Mouse (Mus musculus): ENCODE data around the gene Man1c1. TPM values are rescaled to one million over a fixed set of nuclear protein-coding genes. Genes with fewer than 3 reads are reported as not detected.

The Man1c1 gene
- polyA plus RNA-seq, 1 experiment from 2014 or later, result 4.7 TPM

DNA sequence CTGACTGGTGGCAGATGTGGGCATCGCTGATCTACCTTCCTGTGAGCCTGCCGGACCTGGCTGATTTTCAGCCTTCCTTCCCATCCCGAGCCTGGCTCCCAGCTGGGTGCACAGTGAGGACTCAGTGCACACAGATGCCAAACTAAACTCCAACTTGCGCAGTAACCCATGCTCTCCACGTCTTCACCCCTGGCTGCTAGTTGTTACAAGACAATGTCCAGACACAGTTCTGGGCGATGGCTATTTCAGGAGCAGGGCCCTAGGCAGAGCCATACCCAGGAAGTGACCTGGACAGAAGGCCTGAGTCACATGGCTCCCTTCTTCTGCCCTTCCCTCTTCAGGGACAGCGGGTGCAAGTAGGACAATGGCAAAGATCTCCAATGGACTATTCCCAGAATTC lies 76.0 kb downstream of the Man1c1 start:
- Histone ChIP-seq H3K4me3 (no peak overlapping the region), H3K27ac (no peak overlapping the region), H3K4me2 (no peak overlapping the region), H3K27me3 (no peaks in the 10 kb centered on the region), H3K4me1 (peaks cover 36% of the 10 kb centered on the region), H3K9me3 (no peaks in the 10 kb centered on the region), H3K9ac (no peak overlapping the region), H3K36me3 (no peaks in the 10 kb centered on the region)
- ATAC-seq (ENCODE audit: insufficient number of reproducible peaks, low FRiP score, low TSS enrichment, low read depth), result no peak
- 68% methylated on average over 7 of the region's 7 CpGs for WGBS

DNA sequence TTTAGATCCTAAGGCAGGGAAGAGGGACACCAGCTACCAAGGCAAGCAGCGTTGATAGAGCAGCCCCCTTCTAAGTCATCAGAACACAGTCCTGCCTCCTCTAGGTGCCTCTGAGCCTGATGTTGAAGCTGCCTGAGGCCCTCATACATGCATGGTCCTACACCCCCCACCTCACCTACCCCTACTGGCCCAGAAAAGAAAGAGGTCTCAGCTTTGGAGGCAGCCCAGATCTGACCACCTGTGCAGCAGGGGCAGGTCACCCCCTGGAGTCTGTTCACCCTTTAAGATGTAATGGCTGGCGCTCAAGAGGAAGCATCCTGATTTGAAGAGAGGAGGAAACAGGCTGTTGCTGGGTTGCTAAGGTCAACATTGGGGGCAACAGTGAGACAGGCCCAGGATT lies 77.2 kb downstream of the Man1c1 start:
- WGBS, result 65% methylated on average over 2 of the region's 2 CpGs
- H3K9ac ChIP-seq, result no peak overlapping the region
- H3K36me3 ChIP-seq, result no peaks in the 10 kb centered on the region
- ATAC-seq (ENCODE audit: insufficient number of reproducible peaks, low FRiP score, low TSS enrichment, low read depth), result no peak
- H3K4me2 ChIP-seq, result no peak overlapping the region
- H3K9me3 ChIP-seq, result no peaks in the 10 kb centered on the region
- H3K4me1 ChIP-seq, result peaks cover 25% of the 10 kb centered on the region
- H3K27ac ChIP-seq, result no peak overlapping the region
- no peak overlapping the region for H3K4me3 ChIP-seq
- no peaks in the 10 kb centered on the region for H3K27me3 ChIP-seq

DNA sequence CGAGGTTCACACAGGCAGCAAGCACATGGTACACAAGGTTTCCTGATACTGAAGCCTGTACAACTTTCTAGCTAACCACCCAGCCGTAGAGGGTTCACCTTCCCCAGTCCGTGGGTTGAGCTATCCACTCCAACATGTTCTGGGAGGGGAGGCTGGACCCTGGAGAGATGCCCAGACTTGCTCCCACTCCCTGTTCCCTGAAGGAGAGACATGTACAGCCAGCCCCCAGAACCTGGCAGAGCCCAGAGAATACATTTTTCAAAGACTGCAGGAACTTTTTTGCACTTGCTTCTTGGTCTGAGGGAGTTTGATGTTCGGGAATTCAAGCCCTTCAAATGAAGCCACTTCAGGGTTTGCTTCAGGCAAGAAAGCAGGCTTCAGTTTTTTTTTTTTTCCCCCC lies 77.7 kb downstream of the Man1c1 start:
- Histone ChIP-seq H3K4me1 (peaks cover 20% of the 10 kb centered on the region), H3K9ac (no peak overlapping the region), H3K36me3 (no peaks in the 10 kb centered on the region), H3K4me2 (no peak overlapping the region), H3K27me3 (no peaks in the 10 kb centered on the region), H3K9me3 (no peaks in the 10 kb centered on the region), H3K4me3 (no peak overlapping the region), H3K27ac (no peak overlapping the region)
- ATAC-seq (ENCODE audit: insufficient number of reproducible peaks, low FRiP score, low TSS enrichment, low read depth), result no peak
- WGBS, result 66% methylated on average over 4 of the region's 4 CpGs

DNA sequence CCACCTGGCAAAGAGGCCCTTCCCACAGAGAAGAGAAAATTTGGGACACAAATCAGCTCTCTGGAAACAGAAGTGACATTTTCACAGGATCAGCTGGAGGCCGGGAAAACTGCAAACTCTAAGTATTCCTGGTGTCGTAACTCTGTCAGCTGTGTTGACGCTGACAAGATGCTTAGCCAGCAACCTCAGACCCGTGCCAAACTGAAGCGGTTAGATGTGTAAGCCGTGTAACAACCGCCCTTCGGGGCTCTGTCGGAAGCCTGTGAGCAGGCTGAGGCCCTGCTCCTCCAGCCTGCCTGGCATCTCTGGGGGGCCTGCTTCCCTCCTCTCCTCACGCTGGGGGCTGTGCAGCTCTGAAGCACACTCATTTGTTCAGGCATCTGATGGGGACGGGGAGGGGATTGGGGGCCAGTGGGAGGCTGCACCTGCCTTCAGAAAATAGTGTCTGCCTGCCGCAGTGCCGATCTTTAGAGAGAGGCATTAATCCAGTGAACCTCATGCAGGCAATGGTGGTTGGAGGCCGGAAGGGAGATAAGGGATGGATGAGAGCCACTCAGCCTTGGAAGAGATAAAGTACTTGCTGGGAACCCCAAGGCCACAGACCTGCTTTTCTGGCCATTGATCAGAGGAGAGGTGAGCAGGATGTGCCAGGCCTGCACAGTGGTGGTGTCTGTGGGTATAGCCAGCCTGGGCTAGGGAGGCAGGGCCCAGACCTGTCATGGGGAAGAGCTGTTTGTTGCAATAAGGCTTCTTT lies 79.8 kb downstream of the Man1c1 start:
- H3K36me3 ChIP-seq, result no peaks in the 10 kb centered on the region
- 26% methylated on average over 14 of the region's 14 CpGs for WGBS
- H3K4me3 ChIP-seq, result no peak overlapping the region
- 0 out of 2 replicates have a peak overlapping the region, but pooled peaks have one; percentile 3 for H3K27ac ChIP-seq
- no peak overlapping the region for H3K4me2 ChIP-seq
- no peaks in the 10 kb centered on the region for H3K9me3 ChIP-seq
- peaks cover 19% of the 10 kb centered on the region for H3K4me1 ChIP-seq
- H3K27me3 ChIP-seq, result no peaks in the 10 kb centered on the region
- no peak for ATAC-seq (ENCODE audit: insufficient number of reproducible peaks, low FRiP score, low TSS enrichment, low read depth)
- no peak overlapping the region for H3K9ac ChIP-seq

DNA sequence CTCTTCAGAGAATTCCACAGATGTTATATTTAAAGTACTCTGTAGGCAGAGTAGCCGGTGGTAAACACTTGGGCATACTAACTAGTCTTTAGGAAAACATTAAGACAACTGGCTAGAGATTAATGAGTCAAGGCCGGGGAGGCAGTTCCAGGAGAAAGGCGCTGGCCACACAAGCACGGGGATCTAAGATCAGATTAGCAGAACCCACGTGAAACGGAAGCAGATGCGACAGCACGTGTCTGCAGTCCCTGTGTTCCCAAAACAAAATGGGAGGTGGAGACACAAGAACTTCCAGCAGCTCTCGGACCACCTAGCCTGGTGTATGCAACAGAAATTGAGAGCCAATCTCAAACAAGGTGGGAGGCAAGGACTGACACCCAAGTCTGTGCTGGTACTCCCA lies 82.4 kb downstream of the Man1c1 start:
- Histone ChIP-seq H3K9me3 (no peaks in the 10 kb centered on the region), H3K27me3 (no peaks in the 10 kb centered on the region), H3K27ac (no peak overlapping the region), H3K36me3 (no peaks in the 10 kb centered on the region), H3K9ac (no peak overlapping the region), H3K4me1 (peaks cover 13% of the 10 kb centered on the region), H3K4me2 (no peak overlapping the region), H3K4me3 (no peak overlapping the region)
- no peak for ATAC-seq (ENCODE audit: insufficient number of reproducible peaks, low FRiP score, low TSS enrichment, low read depth)
- 71% methylated on average over 9 of the region's 9 CpGs for WGBS

DNA sequence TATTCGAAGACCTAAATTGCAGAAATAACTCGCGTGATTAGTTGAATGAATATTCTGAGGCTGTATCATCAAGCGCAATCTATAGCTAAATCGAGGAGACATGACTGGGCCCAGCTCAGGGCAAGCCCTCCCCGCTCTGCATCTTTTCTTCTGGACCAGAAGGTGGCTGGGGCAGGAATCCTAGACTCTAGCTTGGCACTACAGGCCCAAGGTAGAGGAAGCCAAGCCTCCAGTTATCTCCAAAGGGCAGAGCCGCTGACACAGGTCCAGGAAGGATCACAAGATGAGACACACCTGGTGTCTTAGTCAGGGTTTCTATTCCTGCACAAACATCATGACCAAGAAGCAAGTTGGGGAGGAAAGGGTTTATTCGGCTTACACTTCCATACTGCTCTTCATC lies 83.8 kb downstream of the Man1c1 start:
- peaks cover 18% of the 10 kb centered on the region for H3K4me1 ChIP-seq
- no peak overlapping the region for H3K4me3 ChIP-seq
- H3K9ac ChIP-seq, result no peak overlapping the region
- 93% methylated on average over 8 of the region's 8 CpGs for WGBS
- ATAC-seq (ENCODE audit: insufficient number of reproducible peaks, low FRiP score, low TSS enrichment, low read depth), result no peak
- H3K36me3 ChIP-seq, result no peaks in the 10 kb centered on the region
- no peaks in the 10 kb centered on the region for H3K9me3 ChIP-seq
- H3K27me3 ChIP-seq, result no peaks in the 10 kb centered on the region
- H3K27ac ChIP-seq, result no peak overlapping the region
- no peak overlapping the region for H3K4me2 ChIP-seq

DNA sequence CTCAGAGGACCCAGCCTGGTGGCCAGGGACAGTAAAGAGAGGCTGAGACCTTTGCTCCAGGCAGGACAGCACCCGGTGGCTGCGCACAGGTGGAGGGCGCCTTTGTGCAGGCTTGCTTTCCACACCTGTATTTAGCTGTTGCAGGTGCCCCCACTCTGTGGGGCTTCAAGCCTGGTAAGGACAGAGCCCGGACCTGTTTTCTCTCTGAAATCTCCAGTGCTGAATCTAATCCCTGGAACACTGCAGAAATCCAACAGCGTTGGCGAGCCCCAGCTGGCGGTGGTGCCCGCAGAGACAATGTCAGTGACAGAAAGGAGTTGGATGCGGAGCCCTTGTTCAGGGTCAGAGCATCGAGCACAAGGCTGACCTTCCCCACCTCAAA lies 84.6 kb downstream of the Man1c1 start:
- H3K4me2 ChIP-seq, result no peak overlapping the region
- H3K9me3 ChIP-seq, result no peaks in the 10 kb centered on the region
- no peak overlapping the region for H3K9ac ChIP-seq
- peaks cover 17% of the 10 kb centered on the region for H3K4me1 ChIP-seq
- 81% methylated on average over 10 of the region's 10 CpGs for WGBS
- no peak overlapping the region for H3K4me3 ChIP-seq
- no peaks in the 10 kb centered on the region for H3K27me3 ChIP-seq
- H3K27ac ChIP-seq, result no peak overlapping the region
- H3K36me3 ChIP-seq, result no peaks in the 10 kb centered on the region
- no peak for ATAC-seq (ENCODE audit: insufficient number of reproducible peaks, low FRiP score, low TSS enrichment, low read depth)

DNA sequence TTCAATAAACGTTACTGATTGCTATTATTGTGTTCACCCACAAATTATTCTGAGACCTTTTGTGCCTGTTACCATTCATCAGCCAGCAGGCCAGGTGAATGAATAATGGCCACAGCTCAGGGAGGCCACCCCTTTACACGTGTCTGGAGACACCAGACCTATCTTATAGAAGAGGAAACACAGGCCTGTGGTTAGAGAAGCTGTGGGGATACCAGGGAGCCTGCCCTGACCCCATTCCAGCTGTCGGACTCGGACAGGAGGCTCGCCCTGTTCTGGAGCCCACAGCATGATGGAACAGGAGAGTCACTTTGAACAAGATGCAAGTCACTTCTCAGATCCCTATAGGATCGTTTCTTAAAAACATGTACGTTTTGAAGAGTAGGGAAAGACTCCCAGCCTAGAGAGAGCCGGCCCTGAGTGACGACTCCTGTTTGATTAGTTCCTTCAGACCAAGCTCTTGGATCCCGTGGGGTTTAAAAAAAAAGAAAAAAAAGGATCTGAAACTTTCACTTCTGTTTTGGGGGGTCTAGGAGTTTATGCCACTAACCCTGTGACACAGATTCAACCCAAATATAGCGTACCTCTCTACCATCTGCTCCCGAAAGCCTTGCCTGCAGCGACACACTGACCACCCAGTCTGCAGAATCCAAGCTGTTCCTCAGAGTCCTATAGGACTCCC lies 85.1 kb downstream of the Man1c1 start:
- H3K4me1 ChIP-seq, result peaks cover 13% of the 10 kb centered on the region
- ATAC-seq (ENCODE audit: insufficient number of reproducible peaks, low FRiP score, low TSS enrichment, low read depth), result no peak
- WGBS, result 82% methylated on average over 13 of the region's 13 CpGs

DNA sequence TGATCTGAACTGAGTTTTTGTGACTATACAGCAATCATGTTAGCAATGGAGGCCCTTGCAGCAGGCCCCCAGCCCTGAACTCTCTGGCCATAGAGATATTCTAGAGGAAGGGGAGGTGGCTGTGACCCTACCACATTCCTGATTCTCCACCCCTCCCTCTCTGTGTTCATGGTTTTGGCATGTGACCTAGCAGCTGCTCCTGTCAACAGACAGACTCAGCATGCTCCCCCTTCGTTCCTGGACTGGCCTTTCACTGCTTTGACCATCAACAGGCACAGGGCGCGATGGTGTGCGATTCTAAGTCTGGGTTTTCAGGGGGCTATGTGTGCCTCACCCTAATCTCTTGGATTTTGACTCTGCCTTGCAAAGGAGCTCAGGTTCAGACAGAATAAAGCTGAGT lies 86.3 kb downstream of the Man1c1 start:
- no peak overlapping the region for H3K4me3 ChIP-seq
- no peaks in the 10 kb centered on the region for H3K9me3 ChIP-seq
- 81% methylated on average over 4 of the region's 4 CpGs for WGBS
- H3K27me3 ChIP-seq, result no peaks in the 10 kb centered on the region
- H3K9ac ChIP-seq, result no peak overlapping the region
- H3K36me3 ChIP-seq, result no peaks in the 10 kb centered on the region
- H3K27ac ChIP-seq, result no peak overlapping the region
- ATAC-seq (ENCODE audit: insufficient number of reproducible peaks, low FRiP score, low TSS enrichment, low read depth), result no peak; the same call in 1 of the 2 replicates
- peaks cover 10% of the 10 kb centered on the region; the same call in 1 of the 2 replicates for H3K4me1 ChIP-seq
- H3K4me2 ChIP-seq, result no peak overlapping the region

More for the DNA sequence above, 85.1 kb downstream of the Man1c1 start:
- Histone ChIP-seq H3K27ac (no peak overlapping the region), H3K36me3 (no peaks in the 10 kb centered on the region), H3K4me3 (no peak overlapping the region), H3K27me3 (no peaks in the 10 kb centered on the region), H3K4me2 (no peak overlapping the region), H3K9me3 (no peaks in the 10 kb centered on the region), H3K9ac (no peak overlapping the region)

DNA sequence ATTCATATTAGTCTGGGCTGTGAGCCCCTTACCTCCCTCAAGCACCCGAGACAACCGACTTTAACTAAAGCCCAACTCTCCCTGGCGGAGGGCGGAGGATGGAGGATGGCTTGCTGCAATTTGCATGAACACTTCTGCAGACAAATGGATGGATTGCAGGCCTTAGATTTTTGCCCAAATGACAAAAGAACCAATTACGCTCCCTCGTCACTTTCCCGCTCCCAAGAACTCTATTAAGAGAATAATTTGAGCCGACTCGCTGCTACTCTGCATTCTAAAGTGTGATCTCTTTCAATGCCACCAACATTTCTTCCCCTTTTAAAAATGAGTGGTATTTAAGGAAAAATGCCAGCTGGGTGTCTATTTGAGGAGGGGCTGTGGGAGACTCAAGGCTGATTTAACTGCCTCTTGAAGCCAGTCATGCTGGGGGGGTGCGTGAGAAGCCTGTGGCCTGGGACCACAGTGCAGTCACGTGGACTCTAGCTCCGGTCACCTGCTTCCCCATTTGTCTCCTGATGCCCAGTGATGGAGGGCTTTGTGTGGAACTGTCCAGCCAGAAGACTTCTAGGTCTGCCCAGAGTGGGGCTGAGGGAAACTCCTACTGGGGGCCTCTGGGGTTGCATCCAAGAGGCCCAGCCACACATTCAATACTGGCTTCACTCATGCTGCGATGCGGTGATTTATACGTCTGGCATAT lies 88.0 kb downstream of the Man1c1 start:
- H3K36me3 ChIP-seq, result no peaks in the 10 kb centered on the region
- no peaks in the 10 kb centered on the region for H3K9me3 ChIP-seq
- no peak overlapping the region for H3K4me3 ChIP-seq
- H3K27me3 ChIP-seq, result no peaks in the 10 kb centered on the region
- WGBS, result 72% methylated on average over 15 of the region's 15 CpGs
- no peak overlapping the region for H3K9ac ChIP-seq
- ATAC-seq (ENCODE audit: insufficient number of reproducible peaks, low FRiP score, low TSS enrichment, low read depth), result no peak
- H3K4me1 ChIP-seq, result peaks cover 22% of the 10 kb centered on the region
- no peak overlapping the region for H3K27ac ChIP-seq
- no peak overlapping the region for H3K4me2 ChIP-seq

DNA sequence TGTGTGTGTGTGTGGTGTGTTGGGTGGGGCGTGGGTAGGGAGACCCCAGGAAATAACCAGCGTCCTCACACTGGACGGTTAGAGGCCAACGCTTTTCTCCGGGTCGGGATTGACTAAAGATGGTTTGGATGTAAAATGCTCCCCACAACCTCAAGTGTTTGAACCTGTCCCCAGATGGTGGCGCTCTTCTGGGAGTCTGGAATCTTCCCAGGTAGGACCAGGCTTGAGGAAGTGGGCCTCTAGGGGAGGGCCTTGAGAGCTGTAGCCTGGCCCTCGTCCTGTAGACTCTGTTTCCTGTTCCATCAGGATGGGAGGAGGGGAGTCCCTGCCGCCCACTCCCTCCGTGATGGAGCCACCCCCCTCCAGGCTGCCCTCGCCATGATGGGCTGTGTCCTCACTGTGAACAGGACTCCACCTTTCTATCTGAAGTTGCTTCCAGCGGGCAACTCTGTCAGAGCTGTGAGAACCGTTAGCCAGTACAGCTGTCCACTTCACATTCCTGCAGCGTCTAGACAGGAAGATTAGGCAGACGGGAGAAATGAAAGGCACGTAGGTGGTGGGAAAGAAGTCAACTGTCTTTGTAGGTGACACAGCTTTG lies 91.9 kb downstream of the Man1c1 start:
- H3K4me3 ChIP-seq, result no peak overlapping the region
- peaks cover 22% of the 10 kb centered on the region for H3K4me1 ChIP-seq
- no peaks in the 10 kb centered on the region for H3K27me3 ChIP-seq
- no peaks in the 10 kb centered on the region for H3K9me3 ChIP-seq
- no peaks in the 10 kb centered on the region for H3K36me3 ChIP-seq
- peak; percentile 32; the same call in 1 of the 2 replicates for ATAC-seq (ENCODE audit: insufficient number of reproducible peaks, low FRiP score, low TSS enrichment, low read depth)
- H3K4me2 ChIP-seq, result no peak overlapping the region; the same call in 1 of the 2 replicates
- H3K27ac ChIP-seq, result peak overlapping the region; percentile 54
- no peak overlapping the region for H3K9ac ChIP-seq
- 36% methylated on average over 16 of the region's 16 CpGs for WGBS

DNA sequence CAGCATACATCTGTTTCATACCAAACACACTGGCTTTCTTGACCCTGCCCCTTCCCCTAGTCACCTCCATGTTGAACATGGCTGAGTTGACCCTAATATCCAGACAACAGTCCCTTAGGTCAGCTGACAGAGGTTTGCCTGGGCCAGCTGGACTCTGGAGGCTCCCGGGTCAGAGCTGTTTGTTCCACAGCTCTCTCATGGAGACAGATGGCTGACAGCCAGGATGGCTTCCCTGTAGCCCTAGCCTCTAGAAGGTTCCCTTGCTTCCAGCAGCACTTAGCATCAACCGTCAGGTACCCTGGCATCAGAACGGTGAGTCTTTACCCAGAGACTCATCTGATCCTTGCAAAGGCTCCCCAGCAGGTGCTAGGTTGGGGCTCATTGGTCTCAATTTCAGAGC lies 93.5 kb downstream of the Man1c1 start:
- Histone ChIP-seq H3K27ac (no peak overlapping the region), H3K4me1 (peaks cover 24% of the 10 kb centered on the region), H3K27me3 (no peaks in the 10 kb centered on the region), H3K9me3 (no peaks in the 10 kb centered on the region), H3K9ac (no peak overlapping the region), H3K4me3 (no peak overlapping the region), H3K36me3 (no peaks in the 10 kb centered on the region), H3K4me2 (no peak overlapping the region)
- WGBS, result 83% methylated on average over 3 of the region's 3 CpGs
- no peak for ATAC-seq (ENCODE audit: insufficient number of reproducible peaks, low FRiP score, low TSS enrichment, low read depth)
